Mouse (Mus musculus) midbrain, embryonic 13.5 days (tissue): Measurements from ENCODE around the gene Galnt2. TPM values are rescaled to one million over a fixed set of nuclear protein-coding genes. Genes with fewer than 3 reads are reported as not detected.
A peak's percentile ranks its signal among the peaks of the same experiment; 100 is the strongest.

Experiments
- ATAC-seq: fragments of 200-750 bp; cut with Nextera tagmentation; 2 replicates; pipeline ENCODE4 v1.8.0; 2017; ENCODE audit warnings: mild to moderate bottlenecking, moderate TSS enrichment, moderate library complexity
- H3K27ac ChIP-seq: fragments of 300-500 bp; sonication (generic); 2 replicates; pipeline ENCODE4 v1.5.1; 2015; ENCODE audit warnings: inconsistent platforms, mild to moderate bottlenecking, moderate library complexity
- H3K27me3 ChIP-seq: fragments of 300-500 bp; sonication (generic); 2 replicates; pipeline ENCODE4 v1.6.1; 2015; ENCODE audit warnings: mild to moderate bottlenecking, inconsistent platforms
- H3K36me3 ChIP-seq: fragments of 300-500 bp; sonication (generic); 2 replicates; pipeline ENCODE4 v1.6.1; 2015; ENCODE audit warnings: mild to moderate bottlenecking, inconsistent platforms
- H3K4me1 ChIP-seq: fragments of 300-500 bp; sonication (generic); replicated peaks from 2 replicates; pipeline ENCODE4 v1.6.1; 2015; ENCODE audit warnings: inconsistent platforms
- H3K4me2 ChIP-seq: fragments of 300-500 bp; sonication (generic); replicated peaks from 2 replicates; pipeline ENCODE4 v1.6.1; 2015; ENCODE audit warnings: moderate library complexity, mild to moderate bottlenecking, inconsistent platforms
- H3K4me3 ChIP-seq: fragments of 300-500 bp; sonication (generic); replicated peaks from 2 replicates; pipeline ENCODE4 v1.5.1; 2015; ENCODE audit warnings: mild to moderate bottlenecking, inconsistent platforms
- H3K9ac ChIP-seq: fragments of 300-500 bp; sonication (generic); replicated peaks from 2 replicates; pipeline ENCODE4 v1.6.1; 2015; ENCODE audit warnings: mild to moderate bottlenecking, inconsistent platforms
- H3K9me3 ChIP-seq: fragments of 300-500 bp; sonication (generic); 2 replicates; pipeline ENCODE4 v1.6.1; 2016; ENCODE audit warnings: mild to moderate bottlenecking, inconsistent platforms
- WGBS: fragments of 180-500 bp; shearing (Covaris S2); methylation state at CpG from one replicate; pipeline ENCODE4 v1.1.7; 2015; 5-methylcytosine and 5-hydroxymethylcytosine counted together
- polyA plus RNA-seq: library from polyadenylated mRNA; unstranded; fragments of >200 nt; fragmentation: Nextera tagmentation; extraction: Ambion mirVana; gene quantifications from 2 replicates; pipeline ENCODE4 v1.2.1, GENCODE M21; 2015

Gene Galnt2
- polyA plus RNA-seq, 1 experiment from 2014 or later, result 53.5 TPM

DNA sequence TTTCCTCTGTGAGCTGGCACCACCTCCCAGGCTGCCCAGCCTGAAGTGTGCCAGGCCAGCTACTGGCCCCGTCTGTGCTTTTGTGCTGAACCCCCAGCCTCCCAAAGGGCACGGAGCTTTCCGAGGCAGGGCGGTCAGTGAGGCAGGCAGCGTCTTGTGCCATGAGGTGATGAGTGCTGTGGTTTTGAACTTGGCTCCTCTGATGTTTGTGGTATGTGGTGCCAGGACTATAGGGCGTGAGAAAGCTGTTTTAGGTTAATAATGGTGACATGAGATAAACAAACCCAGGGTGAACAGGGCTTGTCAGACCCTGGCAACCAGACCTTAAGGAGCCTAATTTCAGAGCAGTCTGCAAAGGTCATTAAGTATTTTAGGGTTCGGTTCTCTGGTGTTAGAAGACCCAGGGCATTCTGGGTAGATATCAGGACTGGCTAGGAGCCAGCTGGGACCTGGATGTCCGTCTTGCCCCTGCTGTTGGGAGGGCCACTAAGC, 86.0 kb downstream of the Galnt2 start:
- WGBS, result 77% methylated on average over 8 of the region's 8 CpGs
- H3K4me3 ChIP-seq, result no peak overlapping the region
- H3K27me3 ChIP-seq, result no peaks in the 10 kb centered on the region
- H3K27ac ChIP-seq, result no peak overlapping the region
- no peaks in the 10 kb centered on the region for H3K36me3 ChIP-seq
- no peaks in the 10 kb centered on the region for H3K9me3 ChIP-seq
- ATAC-seq, result no peak
- peaks cover 68% of the 10 kb centered on the region for H3K4me1 ChIP-seq
- H3K9ac ChIP-seq, result no peak overlapping the region
- no peak overlapping the region for H3K4me2 ChIP-seq

GRCm38 (mm10) chr8:124317821-124318220, 86.6 kb downstream of the Galnt2 start:
- ATAC-seq, result no peak
- H3K9ac ChIP-seq, result no peak overlapping the region
- H3K4me1 ChIP-seq, result peaks cover 70% of the 10 kb centered on the region
- WGBS, result 89% methylated on average over 6 of the region's 6 CpGs
- no peaks in the 10 kb centered on the region for H3K36me3 ChIP-seq
- no peaks in the 10 kb centered on the region for H3K9me3 ChIP-seq
- H3K4me3 ChIP-seq, result no peak overlapping the region
- H3K4me2 ChIP-seq, result no peak overlapping the region
- no peaks in the 10 kb centered on the region for H3K27me3 ChIP-seq
- no peak overlapping the region for H3K27ac ChIP-seq

GRCm38 (mm10) chr8:124318612-124319315, 87.6 kb downstream of the Galnt2 start:
- Histone ChIP-seq H3K36me3 (peaks cover 4% of the 10 kb centered on the region), H3K9ac (no peak overlapping the region), H3K4me1 (peaks cover 70% of the 10 kb centered on the region), H3K4me3 (no peak overlapping the region), H3K4me2 (no peak overlapping the region), H3K27me3 (no peaks in the 10 kb centered on the region), H3K27ac (no peak overlapping the region), H3K9me3 (no peaks in the 10 kb centered on the region)
- 80% methylated on average over 11 of the region's 11 CpGs for WGBS
- no peak for ATAC-seq

GRCm38 (mm10) chr8:124319316-124319652, 88.1 kb downstream of the Galnt2 start:
- Histone ChIP-seq H3K27ac (no peak overlapping the region), H3K36me3 (peaks cover 10% of the 10 kb centered on the region), H3K4me1 (peaks cover 67% of the 10 kb centered on the region), H3K9me3 (no peaks in the 10 kb centered on the region), H3K4me3 (no peak overlapping the region), H3K4me2 (no peak overlapping the region), H3K9ac (no peak overlapping the region), H3K27me3 (no peaks in the 10 kb centered on the region)
- WGBS, result 93% methylated on average over 4 of the region's 4 CpGs
- ATAC-seq, result no peak

DNA sequence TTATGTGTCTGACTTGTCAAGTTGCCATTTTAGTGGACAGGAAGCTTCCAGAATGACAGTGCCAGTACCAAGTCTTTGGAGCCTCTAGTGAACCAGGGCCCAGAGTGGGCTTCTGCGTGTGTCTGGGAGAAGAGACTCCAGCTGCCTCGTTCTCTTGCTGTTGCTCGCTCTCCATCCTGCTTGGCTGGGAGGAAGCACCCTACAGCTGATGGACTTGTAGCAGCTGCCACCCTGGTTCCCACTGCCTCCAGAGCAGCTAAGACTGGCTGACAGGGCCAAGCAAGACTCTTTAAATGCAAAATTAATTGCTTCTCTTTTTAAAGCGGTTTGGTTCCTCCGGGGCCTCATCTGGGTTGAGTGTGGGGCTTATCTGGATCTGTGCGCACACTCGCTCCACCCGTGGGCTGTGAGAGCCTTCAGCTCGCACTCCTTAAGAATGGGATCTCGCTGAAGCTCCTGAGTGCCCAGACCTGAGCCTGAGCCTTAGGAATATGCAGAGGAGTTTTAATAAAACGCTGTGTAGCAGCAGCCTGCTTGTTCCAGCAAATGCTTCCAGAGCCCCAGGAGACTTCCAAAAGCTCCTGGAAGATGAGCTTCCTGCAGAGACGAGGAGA, 90.1 kb downstream of the Galnt2 start:
- Histone ChIP-seq H3K27ac (peak overlapping the region; percentile 77), H3K9ac (no peak overlapping the region), H3K9me3 (no peaks in the 10 kb centered on the region), H3K36me3 (peaks cover 29% of the 10 kb centered on the region), H3K4me2 (0 out of 2 replicates have a peak overlapping the region, but pooled peaks have one; percentile 22), H3K27me3 (no peaks in the 10 kb centered on the region), H3K4me1 (peaks cover 48% of the 10 kb centered on the region), H3K4me3 (no peak overlapping the region)
- peak; percentile 44; the same call in 1 of the 2 replicates for ATAC-seq
- 44% methylated on average over 12 of the region's 12 CpGs for WGBS

DNA sequence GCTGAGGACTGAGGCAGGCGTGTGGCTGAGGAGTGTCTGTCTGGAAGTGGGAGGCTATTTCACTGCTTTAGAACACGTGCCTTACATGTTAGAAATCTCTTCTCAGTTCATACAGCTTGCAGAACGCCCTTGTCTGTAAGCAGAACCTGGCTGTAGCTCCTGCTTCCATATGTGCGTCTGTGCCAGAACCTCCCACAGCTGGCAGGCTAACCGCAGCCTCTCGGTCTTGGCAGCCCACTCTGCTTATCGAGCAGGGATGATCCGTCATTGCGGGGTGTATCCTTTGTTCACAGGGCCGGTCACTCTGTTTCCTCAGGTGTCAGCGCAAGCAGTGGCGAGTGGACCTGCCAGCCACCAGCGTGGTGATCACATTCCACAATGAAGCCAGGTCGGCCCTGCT, 92.2 kb downstream of the Galnt2 start:
- no peaks in the 10 kb centered on the region for H3K9me3 ChIP-seq
- no peak for ATAC-seq
- peaks cover 31% of the 10 kb centered on the region for H3K4me1 ChIP-seq
- no peaks in the 10 kb centered on the region for H3K27me3 ChIP-seq
- H3K27ac ChIP-seq, result no peak overlapping the region
- WGBS, result 96% methylated on average over 14 of the region's 14 CpGs
- no peak overlapping the region for H3K4me2 ChIP-seq
- no peak overlapping the region for H3K4me3 ChIP-seq
- no peak overlapping the region for H3K9ac ChIP-seq
- peaks cover 48% of the 10 kb centered on the region for H3K36me3 ChIP-seq

DNA sequence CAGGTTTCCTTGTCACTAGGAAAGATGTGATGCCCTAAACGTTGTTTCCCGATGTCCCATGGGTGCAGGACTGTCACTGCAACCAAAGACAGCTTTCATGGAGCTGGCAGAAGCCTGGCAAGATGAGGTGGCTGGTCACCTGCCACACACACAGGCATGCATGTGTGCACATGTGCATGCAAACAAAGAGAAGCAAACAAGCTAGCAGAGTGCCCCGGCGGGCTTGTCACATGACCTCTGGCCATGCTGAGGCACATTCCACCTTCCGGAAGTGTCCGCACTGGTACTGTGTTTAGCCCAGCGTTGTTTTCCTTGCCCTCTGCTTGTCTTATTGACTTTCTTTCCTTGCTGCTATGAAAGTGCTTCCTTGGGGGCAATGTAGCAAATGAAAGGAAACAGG, 97.1 kb downstream of the Galnt2 start:
- H3K4me3 ChIP-seq, result no peak overlapping the region
- H3K4me2 ChIP-seq, result no peak overlapping the region
- no peak overlapping the region for H3K9ac ChIP-seq
- no peaks in the 10 kb centered on the region for H3K9me3 ChIP-seq
- peaks cover 15% of the 10 kb centered on the region for H3K4me1 ChIP-seq
- no peak for ATAC-seq
- H3K36me3 ChIP-seq, result peaks cover 80% of the 10 kb centered on the region
- H3K27ac ChIP-seq, result 0 out of 2 replicates have a peak overlapping the region, but pooled peaks have one; percentile 53
- H3K27me3 ChIP-seq, result no peaks in the 10 kb centered on the region
- 81% methylated on average over 7 of the region's 7 CpGs for WGBS

GRCm38 (mm10) chr8:124329690-124330089, 98.5 kb downstream of the Galnt2 start:
- no peak overlapping the region for H3K4me3 ChIP-seq
- no peak for ATAC-seq
- 56% methylated on average over 10 of the region's 10 CpGs for WGBS
- no peak overlapping the region for H3K4me2 ChIP-seq
- peaks cover 15% of the 10 kb centered on the region for H3K4me1 ChIP-seq
- H3K9ac ChIP-seq, result no peak overlapping the region
- peak overlapping the region; percentile 53 for H3K27ac ChIP-seq
- no peaks in the 10 kb centered on the region for H3K9me3 ChIP-seq
- peaks cover 81% of the 10 kb centered on the region for H3K36me3 ChIP-seq
- H3K27me3 ChIP-seq, result no peaks in the 10 kb centered on the region

- no peaks in the 10 kb centered on the region for H3K27me3 ChIP-seq
- H3K36me3 ChIP-seq, result peaks cover 81% of the 10 kb centered on the region
- WGBS, result 53% methylated on average over 2 of the region's 3 CpGs
Observed at GRCm38 (mm10) chr8:124330433-124330832, 99.2 kb downstream of the Galnt2 start.

GRCm38 (mm10) chr8:124331094-124331493, 99.9 kb downstream of the Galnt2 start:
- peak; percentile 37; the same call in 1 of the 2 replicates for ATAC-seq
- no peaks in the 10 kb centered on the region for H3K27me3 ChIP-seq
- H3K4me2 ChIP-seq, result no peak overlapping the region
- peak overlapping the region; percentile 45 for H3K27ac ChIP-seq
- WGBS, result 88% methylated on average over 3 of the region's 3 CpGs
- H3K4me3 ChIP-seq, result no peak overlapping the region
- peaks cover 15% of the 10 kb centered on the region for H3K4me1 ChIP-seq
- H3K9me3 ChIP-seq, result no peaks in the 10 kb centered on the region
- H3K36me3 ChIP-seq, result peaks cover 81% of the 10 kb centered on the region
- H3K9ac ChIP-seq, result no peak overlapping the region

More at GRCm38 (mm10) chr8:124330433-124330832, 99.2 kb downstream of the Galnt2 start:
- H3K4me3 ChIP-seq, result no peak overlapping the region
- no peak overlapping the region for H3K9ac ChIP-seq
- H3K9me3 ChIP-seq, result no peaks in the 10 kb centered on the region
- ATAC-seq, result peak; percentile 65; the same call in 1 of the 2 replicates
- H3K27ac ChIP-seq, result peak overlapping the region; percentile 45
- no peak overlapping the region for H3K4me2 ChIP-seq
- peaks cover 15% of the 10 kb centered on the region for H3K4me1 ChIP-seq

- H3K27ac ChIP-seq, result no peak overlapping the region
- peaks cover 82% of the 10 kb centered on the region for H3K36me3 ChIP-seq
- no peak overlapping the region for H3K9ac ChIP-seq
- peaks cover 15% of the 10 kb centered on the region for H3K4me1 ChIP-seq
- H3K4me2 ChIP-seq, result no peak overlapping the region
- no peak for ATAC-seq
- H3K4me3 ChIP-seq, result no peak overlapping the region
- H3K27me3 ChIP-seq, result no peaks in the 10 kb centered on the region
- no peaks in the 10 kb centered on the region for H3K9me3 ChIP-seq
- 58% methylated on average over 11 of the region's 11 CpGs for WGBS
Observed at GRCm38 (mm10) chr8:124331706-124332105, 100.5 kb downstream of the Galnt2 start.

DNA sequence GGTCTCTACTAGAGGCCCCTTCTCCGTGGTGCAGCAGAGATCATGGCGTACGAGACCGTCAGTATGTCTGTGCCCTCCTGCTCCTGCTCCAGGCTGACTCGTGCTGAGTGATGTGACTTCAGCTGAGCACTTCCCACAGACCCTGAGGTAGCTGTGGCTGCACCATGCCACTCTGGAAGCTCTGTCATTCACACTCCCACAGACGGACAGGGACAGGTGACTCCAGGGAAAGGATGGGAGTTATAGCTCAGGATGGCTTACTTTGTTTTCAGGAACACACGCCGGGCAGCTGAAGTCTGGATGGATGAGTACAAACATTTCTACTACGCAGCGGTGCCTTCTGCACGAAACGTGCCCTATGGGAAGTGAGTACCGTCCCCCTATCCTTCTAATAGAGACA, 105.1 kb downstream of the Galnt2 start:
- H3K9me3 ChIP-seq, result no peaks in the 10 kb centered on the region
- no peak overlapping the region for H3K27ac ChIP-seq
- no peak for ATAC-seq
- H3K4me3 ChIP-seq, result no peak overlapping the region
- no peaks in the 10 kb centered on the region for H3K27me3 ChIP-seq
- no peak overlapping the region for H3K4me2 ChIP-seq
- H3K4me1 ChIP-seq, result peaks cover 12% of the 10 kb centered on the region
- H3K9ac ChIP-seq, result no peak overlapping the region
- WGBS, result 90% methylated on average over 13 of the region's 13 CpGs
- H3K36me3 ChIP-seq, result peaks cover 94% of the 10 kb centered on the region
